Comparison of ENCODE assay signal across 7 mouse cellular contexts in genomic region chr19:7382248-7382902, GRCm38 (mm10). TPM values are rescaled to one million over a fixed set of nuclear protein-coding genes. Genes with fewer than 3 reads are reported as not detected.
DNase-seq lines count a peak whose midpoint lies in the region; ATAC-seq lines count a peak whose summit lies in the region.

No protein-coding gene starts in this region.

- peak; percentile 52 to 66 for DNase-seq in adrenal gland, adult 18-20 months (ENCODE audit: low spot score in 2 of 2)
- DNase-seq in embryo, embryonic 10 days (ENCODE audit: low spot score), result peak; percentile 76
- peak; percentile 72 for DNase-seq in gastrocnemius, postnatal 14 days
- peak; percentile 42 to 63 for DNase-seq in left cerebral cortex, postnatal 36 days (ENCODE audit: low spot score in 2 of 2)
- peak; percentile 74 for DNase-seq in mesoderm, embryonic 11.5 days (ENCODE audit: low read depth, low spot score)
- peak; percentile 10 to 24 for DNase-seq in right cerebral cortex, postnatal 36 days (ENCODE audit: low spot score in 2 of 2)

- ATAC-seq in inflammation-experienced regulatory T-cells, adult 6 months, result peak; percentile 13

- intact Hi-C loops in gastrocnemius, postnatal 14 days (cut with DNase I; ENCODE audit: low total_unique reads), result no loop called here
- intact Hi-C loops in left cerebral cortex, postnatal 36 days (cut with DNase I), result loop anchor here (5.0 kb wide), 1 partner anchor 35 kb away; the partner anchor contains the start of gene 2700081O15Rik

RNA-seq across cellular contexts. Expression of gene Spindoc, which starts 0.4 kb away (rescaled TPM):
- total RNA-seq in adrenal gland, adult 18-20 months (2021), result 10 to 100 TPM; 19.9 to 22.7 TPM
- total RNA-seq in gastrocnemius, postnatal 14 days (2021), result 1 to 10 TPM; 9.4 to 9.5 TPM
- 1 to 10 TPM; 2.8 to 4.4 (median 3.6) TPM for polyA plus RNA-seq in inflammation-experienced regulatory T-cells, adult 6 months (2017; shearing (Covaris generic))
- total RNA-seq in left cerebral cortex, postnatal 36 days (2021), result 10 to 100 TPM; 31.9 to 37.4 TPM

RNA-seq across cellular contexts. Expression of gene 2700081O15Rik, which starts 35.0 kb away (rescaled TPM):
- 10 to 100 TPM; 17.1 to 20.0 TPM for total RNA-seq in adrenal gland, adult 18-20 months (2021)
- total RNA-seq in gastrocnemius, postnatal 14 days (2021), result 10 to 100 TPM; 10.7 to 11.4 TPM
- polyA plus RNA-seq in inflammation-experienced regulatory T-cells, adult 6 months (2017; shearing (Covaris generic)), result under 1 TPM; 0.10 to 0.23 (median 0.15) TPM
- total RNA-seq in left cerebral cortex, postnatal 36 days (2021), result 10 to 100 TPM; 34.7 to 37.3 TPM

RNA-seq across cellular contexts. Expression of gene Mark2, which starts 40.7 kb away (rescaled TPM):
- total RNA-seq in adrenal gland, adult 18-20 months (2021), result 10 to 100 TPM; 63.5 to 64.0 TPM
- total RNA-seq in gastrocnemius, postnatal 14 days (2021), result 10 to 100 TPM; 27.7 to 34.1 TPM
- 10 to 100 TPM; 50.5 to 69.5 (median 57.4) TPM for polyA plus RNA-seq in inflammation-experienced regulatory T-cells, adult 6 months (2017; shearing (Covaris generic))
- 100 to 1,000 TPM; 134 to 160 TPM for total RNA-seq in left cerebral cortex, postnatal 36 days (2021)

Comparison
In these comparisons a context has a peak if more than half of its experiments do, and no peak if none do; other contexts are left out.
1. Peak in every context shown above with its lines: DNase-seq and ATAC-seq.
2. DNase-seq: peak in every context shown above with its lines; median percentile 76 in embryo, embryonic 10 days; 74 in mesoderm, embryonic 11.5 days; 72 in gastrocnemius, postnatal 14 days; 59 in adrenal gland, adult 18-20 months; 52 in left cerebral cortex, postnatal 36 days; 17 in right cerebral cortex, postnatal 36 days.